Mouse (Mus musculus): Measurements from ENCODE around the gene H2al1m.
"Not testable (repeated sequence)": the region's sequence is repeated elsewhere in the genome, so short reads cannot be mapped to it uniquely, and the experiment has no call there.

Gene H2al1m

DNA sequence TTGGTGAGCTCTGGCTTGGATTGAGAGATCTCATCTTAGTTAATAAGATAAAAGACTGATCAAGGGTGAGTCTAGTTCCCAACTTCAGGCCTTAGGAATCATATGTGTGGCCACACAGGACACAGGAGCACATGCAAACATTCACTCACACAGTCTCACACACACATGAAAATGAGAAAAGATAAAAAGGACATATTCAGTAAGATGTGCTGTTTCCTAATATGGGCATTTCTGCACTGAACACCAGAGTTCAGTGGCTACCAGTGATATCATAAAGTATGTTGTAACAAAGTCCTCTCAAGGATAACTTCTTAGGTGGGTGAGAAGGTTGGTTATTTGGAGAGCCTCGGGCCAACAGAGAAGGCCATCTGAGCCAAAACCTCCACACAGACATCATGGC is at the start of gene H2al1m:
Gene H2al1m, plus strand, starts transcription at position 301 of the 400 bp plus-strand sequence.
- DNase-seq (ENCODE audit: low spot score) = not testable (repeated sequence)

GRCm38 (mm10) chrX:9240737-9241591 is 42.6 kb upstream of the H2al1m start:
- DNase-seq (ENCODE audit: low spot score) = no peak

DNA sequence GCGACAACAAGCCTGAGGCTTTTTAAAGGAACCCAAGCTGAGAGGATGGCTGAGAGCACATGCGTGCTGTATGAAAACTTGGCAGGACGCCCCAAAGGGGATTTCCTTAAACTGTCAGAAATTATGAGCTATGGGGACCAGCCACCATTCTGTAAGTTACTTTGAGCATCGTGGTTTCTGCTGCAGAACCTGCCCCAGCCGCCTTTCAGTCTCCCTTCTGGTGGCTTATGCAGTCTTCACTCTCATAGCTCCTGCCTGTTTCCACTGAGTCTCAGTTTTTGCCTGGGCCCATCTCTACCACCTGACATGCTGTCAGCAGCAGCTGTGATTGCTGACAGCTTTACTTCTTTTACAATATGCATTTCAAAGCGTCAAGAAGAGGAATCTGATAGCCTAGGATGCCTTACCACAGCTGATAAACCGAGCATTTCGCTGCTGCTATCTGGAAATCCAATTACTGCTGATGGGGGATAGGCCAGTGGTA is 40.1 kb upstream of the H2al1m start:
- DNase-seq (ENCODE audit: low spot score) = no peak

DNA sequence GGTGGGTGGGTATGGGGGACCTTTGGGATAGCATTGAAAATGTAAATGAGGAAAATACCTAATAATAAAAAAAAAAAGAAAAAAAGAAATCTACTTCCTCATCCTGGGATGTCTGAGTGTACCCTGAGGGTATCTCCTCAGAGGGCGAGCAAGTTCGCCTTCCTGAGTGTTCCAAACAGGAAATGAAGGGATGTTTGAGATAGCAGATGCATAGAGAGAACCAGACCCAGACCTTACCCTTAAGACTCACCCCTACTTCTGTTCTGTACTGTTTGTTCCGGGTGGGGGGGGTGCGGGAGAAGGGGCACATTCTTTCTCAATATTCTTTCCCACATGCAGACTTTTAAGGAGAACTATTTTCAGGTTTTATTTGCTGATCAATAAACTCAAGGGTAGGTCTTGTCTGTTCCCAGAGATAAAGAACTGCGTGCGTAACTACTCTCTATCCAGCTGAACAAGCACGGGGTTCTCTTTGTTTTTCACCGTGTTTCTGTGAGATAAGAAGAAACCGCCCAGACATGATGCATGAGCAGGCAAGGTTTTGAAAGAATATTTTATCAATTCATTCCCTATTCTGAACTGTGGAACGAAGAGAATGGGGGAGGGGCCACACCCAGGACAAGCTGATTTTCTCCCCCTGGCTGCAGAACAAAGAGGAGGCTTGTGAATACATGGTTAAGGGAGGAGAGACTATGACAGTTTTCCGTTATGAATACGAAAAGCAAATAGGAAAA is 38.8 kb upstream of the H2al1m start:
- no peak for DNase-seq (ENCODE audit: low spot score)

GRCm38 (mm10) chrX:9248911-9249310 is 34.7 kb upstream of the H2al1m start:
- DNase-seq (ENCODE audit: low spot score) = no peak

DNA sequence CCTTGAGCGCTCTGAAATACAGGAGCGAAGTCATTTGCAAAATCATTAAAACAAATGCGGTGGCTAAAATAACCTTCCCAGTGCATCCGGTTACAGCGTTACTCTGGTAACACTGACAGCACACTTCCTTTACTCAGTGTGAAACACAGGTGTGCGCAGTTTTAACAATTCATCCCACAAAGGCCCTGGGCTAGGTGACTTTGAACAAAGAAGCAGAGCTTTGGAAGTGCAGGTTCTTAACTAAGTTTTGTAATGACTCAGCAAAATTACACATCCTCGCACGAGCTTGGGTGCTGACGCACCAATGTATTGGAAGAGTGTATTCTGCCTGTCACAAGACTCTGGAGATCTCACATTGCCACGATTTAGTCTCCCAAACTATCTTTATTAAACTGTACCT is 29.6 kb upstream of the H2al1m start:
- no peak for DNase-seq (ENCODE audit: low spot score)

- DNase-seq (ENCODE audit: low spot score) = no peak
Observed at GRCm38 (mm10) chrX:9254901-9255300, 28.7 kb upstream of the H2al1m start.

GRCm38 (mm10) chrX:9256766-9257165 is 26.8 kb upstream of the H2al1m start, which contains the start of gene Gm14862:
TSS of gene Gm14862 (minus strand) at chrX:9256899.
- no peak for DNase-seq (ENCODE audit: low spot score)

DNA sequence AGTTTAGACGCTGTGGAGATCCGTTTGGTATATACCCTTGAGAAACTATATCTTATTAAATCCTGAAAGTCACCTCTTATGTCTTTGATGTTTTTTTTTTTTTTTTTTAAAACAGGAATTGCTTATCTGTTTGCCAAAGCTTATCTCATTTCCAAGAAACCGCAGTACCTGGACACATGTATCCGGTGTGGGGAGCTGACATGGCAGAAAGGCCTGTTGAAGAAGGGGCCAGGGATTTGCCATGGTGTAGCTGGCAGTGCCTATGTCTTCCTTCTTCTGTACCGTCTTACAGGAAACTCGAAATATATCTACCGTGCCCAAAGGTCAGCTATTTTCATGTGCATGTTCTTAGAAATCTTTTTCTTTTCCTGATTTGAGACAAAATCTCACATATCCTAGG is 25.7 kb upstream of the H2al1m start:
- DNase-seq (ENCODE audit: low spot score) = no peak

DNA sequence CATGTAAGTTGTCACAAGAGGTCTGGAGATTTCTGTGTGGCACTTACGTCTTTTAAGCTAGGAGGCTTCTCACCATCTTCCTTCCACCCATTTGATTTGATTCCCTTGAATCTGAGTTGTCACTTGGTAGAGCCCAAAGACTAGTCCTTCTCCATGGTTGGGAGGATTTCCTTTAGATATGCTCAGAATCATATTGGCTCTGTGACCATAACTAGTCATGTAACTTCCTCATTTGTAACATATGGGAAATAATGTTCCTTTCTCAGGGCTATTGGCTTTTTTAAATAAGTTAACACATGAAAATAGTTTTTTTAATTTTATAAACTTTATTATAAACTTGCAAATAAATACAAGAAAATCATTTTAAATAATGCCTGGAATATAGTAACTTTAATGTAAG is 24.3 kb upstream of the H2al1m start:
- DNase-seq (ENCODE audit: low spot score) = no peak

DNA sequence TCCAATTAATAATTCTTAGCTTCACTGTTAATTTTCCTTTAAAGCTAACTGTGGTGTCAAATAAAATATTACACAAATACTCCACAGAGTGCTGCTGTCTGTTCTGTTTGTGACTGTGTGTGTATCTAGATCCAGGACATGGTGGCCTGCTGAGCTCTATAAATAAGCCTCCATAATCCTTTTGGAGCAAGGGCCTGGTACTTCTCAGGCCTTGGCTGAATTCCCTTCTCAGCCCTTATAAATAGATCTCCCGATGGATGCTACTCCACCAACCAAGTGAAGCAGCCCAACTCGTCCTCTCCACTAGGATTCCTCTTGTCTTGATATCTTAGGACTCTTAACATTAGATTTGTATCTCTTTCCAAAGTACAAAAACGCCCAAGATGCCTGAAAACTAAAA is 12.5 kb upstream of the H2al1m start:
- no peak for DNase-seq (ENCODE audit: low spot score)

DNA sequence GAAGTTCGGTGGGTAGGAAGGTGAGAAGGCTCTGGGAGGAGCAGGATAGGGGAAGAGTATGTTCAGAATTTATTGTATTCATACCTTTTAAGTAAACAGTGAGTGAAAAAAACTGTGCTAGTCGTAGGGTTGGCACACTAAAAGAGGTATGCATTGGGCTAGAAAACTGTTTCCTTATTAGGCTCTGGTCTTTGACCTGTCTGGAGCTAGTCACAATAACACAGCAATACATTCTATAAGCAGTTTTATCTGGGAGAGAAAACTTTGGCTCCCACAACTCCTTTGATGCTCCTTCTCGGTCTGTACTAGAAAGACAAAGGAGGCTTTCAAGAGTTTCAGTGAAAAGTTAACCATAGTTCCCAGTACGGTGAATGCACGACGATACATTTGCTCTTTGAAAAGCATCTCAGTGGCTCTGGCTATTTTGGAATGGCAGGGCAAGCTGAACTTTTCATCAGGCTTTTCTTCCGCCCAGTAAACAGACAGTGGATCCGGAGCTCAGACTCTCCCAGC is 11.6 kb upstream of the H2al1m start:
- no peak for DNase-seq (ENCODE audit: low spot score)

- DNase-seq (ENCODE audit: low spot score) = peak; percentile 59
Observed at GRCm38 (mm10) chrX:9272460-9273361, 10.9 kb upstream of the H2al1m start, which contains the start of gene Xk. TSS of gene Xk (plus strand) at chrX:9272756.

GRCm38 (mm10) chrX:9273377-9274002 is 10.1 kb upstream of the H2al1m start:
- no peak for DNase-seq (ENCODE audit: low spot score)

DNA sequence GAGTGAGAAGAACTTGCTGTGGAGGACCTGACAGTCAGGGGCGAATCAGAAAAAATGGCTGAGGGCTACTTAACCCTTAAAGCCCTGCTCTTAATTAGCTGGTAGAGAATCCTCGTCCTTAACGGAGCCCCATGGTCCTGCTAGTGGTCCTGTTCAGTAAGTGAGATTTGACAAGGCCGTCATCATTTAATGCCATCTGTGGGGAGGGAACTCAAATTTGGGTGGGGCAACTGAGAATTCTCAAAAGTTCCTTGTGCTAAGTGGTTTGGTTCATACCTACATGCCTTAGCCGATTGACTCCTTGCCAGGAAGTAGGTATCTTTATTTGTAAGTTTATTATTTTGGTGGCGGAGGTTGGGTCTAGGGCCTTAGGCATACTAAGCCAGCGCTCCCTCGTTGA is 9.2 kb upstream of the H2al1m start:
- DNase-seq (ENCODE audit: low spot score) = no peak

DNA sequence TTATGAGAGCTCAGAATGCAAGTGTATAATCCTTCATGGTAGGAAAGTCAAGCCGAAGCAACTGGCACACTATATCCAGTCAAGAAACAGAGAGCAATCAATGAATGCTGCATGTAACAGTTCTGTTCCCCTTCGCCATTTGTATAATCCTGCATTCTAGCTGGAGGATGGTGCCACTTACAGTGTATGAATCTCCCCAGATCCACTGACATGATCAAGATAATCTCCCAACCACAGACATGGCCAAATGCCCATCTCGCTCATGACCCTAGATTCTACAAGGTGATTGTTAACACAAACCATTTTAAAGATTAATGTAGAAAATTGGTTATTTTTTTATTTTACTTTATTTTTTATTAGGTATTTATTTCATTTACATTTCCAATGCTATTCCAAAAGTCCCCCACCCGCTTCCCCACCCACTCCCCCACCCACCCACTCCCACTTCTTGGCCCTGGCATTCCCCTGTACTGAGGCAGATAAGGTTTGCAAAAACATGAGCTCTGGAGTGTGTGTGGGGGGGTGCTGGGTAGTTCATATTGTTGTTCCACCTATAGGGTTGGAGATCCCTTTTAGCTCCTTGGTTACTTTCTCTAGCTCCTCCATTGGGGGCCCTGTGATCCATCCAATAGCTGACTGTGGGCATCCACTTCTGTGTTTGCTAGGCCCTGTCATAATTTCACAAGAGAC is 9.7 kb downstream of the H2al1m start:
- DNase-seq (ENCODE audit: low spot score) = not testable (repeated sequence)

GRCm38 (mm10) chrX:9298413-9298864 is 14.9 kb downstream of the H2al1m start:
- peak; percentile 4 for DNase-seq (ENCODE audit: low spot score)

GRCm38 (mm10) chrX:9302791-9303190 is 19.2 kb downstream of the H2al1m start:
- no peak for DNase-seq (ENCODE audit: low spot score)

DNA sequence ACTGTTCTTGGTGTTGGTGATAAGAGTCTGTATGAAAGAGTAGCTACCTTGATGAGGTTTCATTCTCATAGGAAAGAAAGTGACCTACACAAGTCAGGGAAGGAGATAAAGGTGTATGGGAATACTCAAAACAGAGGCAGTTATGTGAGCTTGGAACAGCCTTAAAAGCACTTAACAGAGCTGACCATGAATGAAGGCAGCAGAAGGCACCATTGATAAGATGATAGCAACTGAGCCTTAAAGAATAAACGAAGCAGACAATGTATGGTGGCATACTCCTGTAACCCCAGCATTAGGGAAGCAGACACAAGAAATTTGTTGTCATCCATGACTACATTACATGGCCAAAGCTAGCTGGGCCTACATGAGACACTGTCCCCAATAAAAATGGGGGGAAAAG is 19.9 kb downstream of the H2al1m start:
- no peak for DNase-seq (ENCODE audit: low spot score)

DNA sequence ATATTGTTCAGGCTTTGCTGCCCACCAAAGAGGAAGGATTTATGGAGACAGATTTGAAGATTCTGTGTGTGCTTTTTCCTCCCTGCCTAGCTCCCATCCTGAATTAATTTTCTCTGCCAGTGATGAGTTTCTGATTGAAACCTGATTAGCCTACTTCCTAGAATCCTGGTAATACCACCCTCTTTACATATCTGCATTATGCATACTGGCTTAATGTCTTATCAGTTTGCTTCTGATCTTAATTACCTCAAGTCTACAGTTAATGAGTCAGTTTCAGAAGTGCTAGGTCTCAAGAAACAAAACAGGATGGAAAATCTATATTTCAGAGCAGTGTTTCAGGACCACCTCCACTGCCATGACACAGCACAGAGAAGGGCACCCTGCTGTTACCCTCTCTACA is 32.9 kb downstream of the H2al1m start:
- DNase-seq (ENCODE audit: low spot score) = not testable (repeated sequence)

DNA sequence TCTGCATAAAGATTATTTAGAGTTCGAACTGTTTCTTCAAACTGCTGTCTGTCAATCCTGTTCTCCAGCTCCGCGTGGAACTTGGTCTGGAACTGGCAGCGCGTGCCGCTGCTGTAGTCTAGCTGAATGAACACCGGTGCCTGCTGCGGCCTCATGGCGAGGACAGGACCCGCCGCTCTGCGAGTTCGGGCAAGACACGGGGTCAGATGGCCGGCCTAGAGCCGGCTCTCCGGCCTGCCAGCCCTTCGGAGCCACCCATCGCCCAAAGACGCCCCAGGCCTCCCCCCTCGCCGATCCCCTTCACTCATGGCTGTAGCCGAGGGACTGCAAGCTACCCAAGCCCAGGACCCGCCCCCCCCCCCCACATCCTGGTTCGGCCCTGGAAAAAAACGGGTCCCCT is 44.4 kb downstream of the H2al1m start:
- DNase-seq (ENCODE audit: low spot score) = not testable (repeated sequence)

Data from embryo, embryonic 10 days (tissue).